Mouse (Mus musculus) urinary bladder, postnatal 10 days (tissue): ENCODE results near the gene Frmpd1.

ENCODE experiments used
- DNase-seq: peaks from one replicate; pipeline ENCODE4 v3.0.0; 2022; ENCODE audit warnings: low spot score

Frmpd1 gene

DNA sequence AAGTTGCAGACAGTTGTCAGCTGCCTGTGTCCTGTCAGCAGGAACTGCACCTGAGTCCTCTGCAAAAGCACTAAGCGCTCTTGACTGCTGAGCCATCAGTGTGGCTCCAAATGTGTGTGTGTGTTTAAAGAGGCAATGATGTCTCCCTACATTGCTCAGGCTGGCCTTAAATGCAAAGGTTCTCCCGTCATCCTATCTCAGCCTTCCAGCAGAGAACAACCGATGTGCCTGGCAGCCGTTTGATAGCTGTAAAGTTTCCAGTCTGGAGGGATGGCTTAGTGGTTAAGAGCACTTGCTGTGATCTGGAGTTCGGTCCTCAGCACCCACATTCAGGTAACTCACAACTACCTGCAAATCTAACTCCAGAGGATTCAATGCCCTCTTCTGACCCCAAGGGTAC lies 56.7 kb downstream of the Frmpd1 start:
- DNase-seq = no peak

DNA sequence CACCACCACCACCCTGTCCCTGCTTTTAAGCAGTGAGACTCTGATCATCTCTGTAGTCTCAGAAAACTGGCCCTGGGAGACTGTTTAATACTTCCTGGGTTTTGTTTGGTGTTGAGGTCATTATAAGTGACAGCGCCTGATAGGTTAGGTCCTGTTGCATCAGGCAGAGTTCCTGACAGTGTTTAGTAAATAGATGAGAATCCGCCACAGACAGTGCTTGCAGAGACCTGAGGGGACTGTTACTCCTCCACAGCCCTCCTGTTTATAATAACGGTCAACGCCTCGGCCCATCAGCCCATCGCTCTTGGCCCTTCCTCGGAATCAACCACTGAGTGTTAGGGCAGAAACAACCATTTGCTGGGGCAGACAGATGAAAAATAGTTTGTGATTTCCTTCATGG lies 57.5 kb downstream of the Frmpd1 start:
- no peak for DNase-seq

DNA sequence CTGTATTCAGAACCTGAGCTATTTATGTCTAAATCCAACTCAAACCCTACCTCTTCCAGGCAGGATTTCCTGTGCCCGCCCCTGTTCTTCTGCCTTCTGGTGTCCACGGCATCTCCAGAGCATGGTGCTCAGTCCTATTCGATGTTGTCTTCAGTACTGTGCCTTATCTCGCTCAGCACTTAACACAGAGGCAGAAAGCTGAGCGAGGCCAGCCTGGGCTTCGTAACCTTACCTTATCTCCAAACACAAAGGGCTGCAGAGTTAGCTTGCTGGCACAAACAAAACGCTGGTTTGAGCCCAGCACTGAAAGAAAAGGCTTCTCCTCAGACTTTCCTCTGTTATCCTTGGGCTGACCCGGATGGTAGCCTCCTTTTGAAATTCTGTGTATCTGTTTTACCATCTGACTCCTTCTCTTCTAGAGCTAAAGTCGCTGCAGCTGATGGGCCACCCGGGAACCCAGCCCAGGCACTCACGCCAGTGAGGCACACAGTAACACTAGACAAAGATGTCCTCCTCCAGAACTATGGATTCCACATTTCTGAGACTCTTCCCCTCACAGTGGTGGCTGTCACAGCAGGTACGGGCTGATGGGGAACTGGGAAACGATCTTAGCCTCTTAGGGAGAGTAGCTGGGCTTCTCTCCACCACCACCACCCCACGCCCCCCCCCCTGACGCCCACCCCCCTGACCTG lies 58.7 kb downstream of the Frmpd1 start:
- no peak for DNase-seq

DNA sequence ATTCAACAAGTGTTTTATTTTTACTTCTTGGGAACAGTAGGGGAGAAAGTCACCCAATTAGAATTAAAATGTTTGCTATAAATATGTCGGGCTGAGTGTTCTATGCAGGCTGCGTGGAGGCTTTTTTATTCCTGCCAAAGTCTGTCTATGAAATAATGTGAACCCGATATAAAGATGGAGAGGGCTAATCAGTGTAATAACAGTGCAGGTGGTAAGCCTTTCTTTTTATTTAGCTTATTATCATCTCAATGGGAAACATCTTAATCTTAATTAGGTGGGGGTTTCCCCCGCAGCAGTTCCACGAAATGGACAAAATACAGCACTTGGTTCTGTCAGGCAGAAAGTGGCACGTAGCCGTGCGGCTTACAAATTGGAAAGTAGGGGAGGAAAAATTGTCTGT lies 66.6 kb downstream of the Frmpd1 start:
- DNase-seq = no peak

DNA sequence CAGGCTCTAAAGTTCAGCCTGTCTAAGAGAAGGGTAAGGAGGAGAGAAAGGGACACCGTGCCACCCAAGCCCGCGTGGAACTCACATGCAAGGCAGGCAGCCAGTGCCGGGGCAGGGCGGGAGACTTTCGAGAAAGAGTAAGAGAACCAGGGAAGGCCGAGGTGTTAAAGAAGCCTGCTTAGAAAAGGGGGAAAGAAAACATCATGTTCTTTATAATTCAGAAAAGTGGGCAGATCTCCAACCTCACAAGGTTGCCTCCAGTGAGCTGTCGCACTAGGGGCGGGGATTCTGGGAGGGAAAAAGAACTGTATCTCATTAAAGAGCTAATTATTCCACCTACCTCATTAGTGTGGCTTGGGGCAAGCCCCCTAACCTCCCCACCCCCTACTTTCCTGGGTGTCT lies 68.2 kb downstream of the Frmpd1 start:
- DNase-seq = no peak

DNA sequence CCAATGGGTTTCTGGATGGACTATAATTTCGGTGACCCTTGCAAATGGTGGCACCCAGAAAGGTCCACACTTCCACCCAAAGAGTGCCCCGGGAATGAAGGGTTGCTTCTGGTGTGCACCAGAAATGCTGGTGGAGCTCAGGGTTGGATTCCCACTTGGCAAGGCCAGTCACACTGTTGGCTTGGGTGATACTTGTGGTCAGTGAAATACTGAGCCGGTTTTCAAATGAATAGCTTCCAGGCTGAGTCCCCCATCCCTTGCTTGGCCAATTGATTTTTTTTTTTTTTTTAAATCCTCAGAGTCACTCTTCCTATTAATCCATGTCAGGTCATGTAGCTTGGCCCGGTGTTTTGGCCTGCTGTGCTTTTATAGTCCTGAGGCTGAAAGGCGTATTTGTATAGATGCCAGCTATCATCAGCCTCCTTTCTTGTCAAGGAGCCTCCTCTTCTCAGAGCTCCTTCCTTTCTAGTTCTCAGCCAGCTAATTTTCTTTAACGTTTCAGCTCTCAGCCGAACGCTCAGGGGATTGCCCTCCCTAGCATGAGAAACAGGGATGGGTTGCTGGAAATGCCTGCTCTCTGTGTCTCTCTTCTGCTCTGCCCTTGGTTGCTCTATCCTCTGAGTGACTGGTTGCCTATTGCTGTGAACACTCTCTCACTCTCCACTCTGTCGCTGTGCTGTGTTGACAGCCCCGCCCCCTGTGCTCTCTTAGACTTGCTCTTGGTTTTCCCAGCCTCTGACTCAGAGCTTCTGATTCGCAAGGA lies 69.3 kb downstream of the Frmpd1 start:
- no peak for DNase-seq

DNA sequence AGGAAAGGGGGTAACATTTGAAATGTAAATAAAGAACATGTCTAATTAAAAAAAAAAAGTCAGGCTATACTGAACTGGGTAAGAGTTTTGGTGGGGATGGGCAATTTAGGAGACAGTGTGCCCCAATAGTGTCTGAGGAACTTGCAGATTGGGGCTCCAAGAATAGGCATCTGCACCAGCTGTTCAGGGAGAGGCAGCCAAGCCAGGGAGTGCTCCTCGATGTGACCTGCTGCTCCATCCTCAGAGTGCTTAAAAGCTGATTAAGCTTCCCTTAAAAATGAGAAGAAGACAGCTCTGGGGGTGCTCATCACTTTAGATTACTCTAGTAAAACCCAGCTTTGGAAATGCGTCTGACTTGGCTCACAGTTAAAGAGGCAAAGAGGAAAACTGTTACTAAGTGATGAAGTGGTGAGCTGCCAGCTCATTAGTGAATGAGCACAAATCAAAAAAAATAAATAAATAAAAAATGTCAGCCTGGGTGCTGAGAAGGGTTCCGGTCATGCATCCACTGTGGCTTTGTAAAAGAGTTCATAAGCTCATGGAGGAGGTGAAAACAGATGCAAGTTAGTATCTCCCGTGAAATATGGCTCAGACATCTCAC lies 74.7 kb downstream of the Frmpd1 start:
- DNase-seq = no peak

DNA sequence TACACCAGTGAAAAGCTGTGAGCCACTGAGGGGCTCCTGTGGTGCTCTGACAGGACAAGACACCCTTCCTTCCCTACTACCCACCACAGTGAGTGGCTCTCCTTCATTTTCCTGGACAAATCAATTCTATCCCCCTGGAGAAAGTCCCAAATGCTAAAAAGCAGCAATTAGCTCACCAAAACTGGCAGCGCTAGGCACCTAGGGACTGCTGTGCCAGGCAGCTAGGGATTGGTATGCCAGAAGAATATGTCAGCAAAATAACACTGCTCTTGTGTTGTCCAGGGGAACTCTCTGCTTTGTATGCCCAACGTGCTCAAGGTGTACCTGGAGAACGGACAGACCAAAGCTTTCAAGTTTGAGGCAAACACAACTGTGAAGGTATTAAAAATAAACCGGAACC lies 76.9 kb downstream of the Frmpd1 start:
- DNase-seq = no peak

DNA sequence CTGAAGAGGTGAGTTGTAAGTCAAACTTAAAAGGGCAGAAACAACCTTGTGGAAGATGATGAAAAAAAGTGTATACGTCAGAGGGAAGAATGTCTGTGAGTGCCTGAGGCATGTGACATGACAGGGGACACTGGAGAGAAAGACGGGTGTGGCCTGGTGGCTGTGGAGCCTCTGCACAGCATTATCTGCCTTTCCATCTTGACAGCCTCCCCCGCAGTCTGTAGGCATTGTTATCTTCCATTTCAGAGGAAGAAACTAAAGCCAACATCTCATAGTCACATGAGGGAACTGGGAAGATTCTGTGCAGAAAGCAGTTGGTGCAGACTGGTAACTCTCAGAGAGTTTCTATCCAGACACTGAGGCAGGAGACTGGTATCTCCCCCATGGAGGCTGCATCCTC lies 83.2 kb downstream of the Frmpd1 start:
- no peak for DNase-seq

DNA sequence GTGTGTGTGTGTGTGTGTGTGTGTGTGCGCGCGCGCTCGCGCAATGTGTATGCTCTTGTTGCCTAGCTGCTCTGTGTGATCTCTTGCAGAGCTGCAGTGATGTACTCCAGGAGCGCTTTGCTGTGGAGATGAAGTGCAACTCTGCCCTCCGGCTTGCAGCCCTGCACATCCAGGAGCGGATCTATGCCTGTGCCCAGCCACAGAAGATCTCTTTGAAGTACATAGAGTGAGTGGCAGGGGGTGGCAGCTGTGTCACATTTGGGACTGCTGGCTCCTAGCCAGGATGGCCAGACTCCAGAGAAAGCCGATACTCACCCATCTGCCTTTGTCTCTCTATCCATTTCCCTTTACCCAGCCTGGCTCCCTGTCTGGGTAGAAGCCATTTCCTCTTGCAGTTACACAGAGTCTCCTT lies 86.4 kb downstream of the Frmpd1 start:
- no peak for DNase-seq

DNA sequence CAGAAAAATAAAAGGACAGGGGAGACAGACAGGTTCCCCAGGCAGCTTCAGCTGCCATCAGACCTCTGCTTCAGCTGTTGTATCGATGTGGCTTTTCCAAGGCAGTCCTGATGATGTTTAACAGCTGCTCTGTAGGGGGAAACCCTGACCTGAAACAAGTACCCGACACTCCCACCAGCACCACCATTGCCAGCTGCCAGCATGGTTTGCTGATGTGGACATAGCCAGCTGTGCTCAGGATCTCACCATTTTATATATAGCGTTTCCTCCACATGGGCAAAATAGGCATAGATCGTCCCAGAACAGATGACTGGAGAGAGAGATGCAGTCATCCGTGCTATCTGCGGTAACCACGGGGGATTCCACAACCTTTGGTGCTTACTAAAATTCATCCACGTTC lies 91.1 kb downstream of the Frmpd1 start:
- DNase-seq = no peak

DNA sequence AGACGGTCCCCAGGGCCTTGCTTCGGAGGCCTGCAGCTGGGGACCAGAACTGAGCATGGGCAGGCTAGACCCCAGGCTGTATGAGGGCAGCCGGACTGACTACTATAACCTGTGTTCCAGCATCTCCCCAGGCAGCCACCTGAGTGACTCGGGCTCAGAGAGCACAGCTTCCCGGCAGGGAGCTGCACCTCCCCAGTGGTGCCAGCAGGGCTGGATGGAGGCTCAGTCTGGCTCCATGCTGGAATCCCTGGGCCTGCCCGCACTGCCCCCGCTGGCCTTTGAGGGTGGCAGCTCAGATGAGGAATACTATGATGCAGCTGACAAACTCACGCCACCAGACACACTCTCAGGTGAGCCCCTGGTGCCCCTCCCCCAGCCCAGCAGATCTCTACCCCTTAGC lies 94.6 kb downstream of the Frmpd1 start:
- DNase-seq = no peak

DNA sequence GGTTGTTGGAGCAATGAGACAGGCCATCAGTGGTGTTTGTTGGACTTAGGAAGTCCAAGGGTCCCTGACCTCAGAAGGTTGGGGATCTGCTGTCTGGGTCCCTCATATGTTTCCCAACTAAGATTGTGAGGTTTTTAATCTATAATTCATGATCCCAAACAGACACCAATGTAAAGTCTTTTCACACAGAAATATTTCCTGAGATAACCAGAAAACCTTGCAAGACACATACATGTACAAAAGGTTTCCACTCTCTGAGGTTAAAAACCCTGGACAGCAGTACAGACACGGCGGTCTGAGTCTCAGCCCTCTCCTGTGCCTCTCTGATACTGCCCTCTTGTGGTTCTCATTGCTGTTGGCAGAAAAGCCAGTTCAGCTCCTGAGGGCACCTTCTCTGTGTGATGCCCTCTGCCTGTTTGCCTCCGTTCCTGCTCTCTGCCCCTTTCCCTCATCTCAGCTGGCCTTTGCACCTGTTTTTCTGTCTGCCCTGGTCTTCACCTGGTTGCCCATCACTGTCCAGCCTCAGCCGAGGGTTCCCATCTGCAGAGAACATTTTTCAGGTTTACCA lies 95.4 kb downstream of the Frmpd1 start:
- DNase-seq = no peak

DNA sequence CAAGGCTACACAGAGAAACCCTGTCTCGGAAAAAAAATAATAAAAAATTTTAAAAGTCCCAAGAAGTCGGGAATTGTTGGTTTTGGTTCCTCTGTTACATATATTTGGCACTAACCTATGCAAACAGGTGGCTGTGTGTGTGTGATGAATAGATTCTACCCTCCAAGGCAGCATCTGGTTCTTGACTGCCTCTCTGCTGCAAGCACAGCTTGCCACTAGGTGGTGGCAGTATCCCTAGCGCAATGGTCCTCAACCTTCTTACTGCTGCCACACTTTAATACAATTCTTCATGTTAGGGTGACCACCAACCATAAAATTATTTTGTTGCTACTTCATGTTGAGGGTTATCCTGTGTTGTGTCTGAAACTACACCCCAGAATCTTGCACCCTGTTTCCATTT lies 101.6 kb downstream of the Frmpd1 start:
- no peak for DNase-seq

DNA sequence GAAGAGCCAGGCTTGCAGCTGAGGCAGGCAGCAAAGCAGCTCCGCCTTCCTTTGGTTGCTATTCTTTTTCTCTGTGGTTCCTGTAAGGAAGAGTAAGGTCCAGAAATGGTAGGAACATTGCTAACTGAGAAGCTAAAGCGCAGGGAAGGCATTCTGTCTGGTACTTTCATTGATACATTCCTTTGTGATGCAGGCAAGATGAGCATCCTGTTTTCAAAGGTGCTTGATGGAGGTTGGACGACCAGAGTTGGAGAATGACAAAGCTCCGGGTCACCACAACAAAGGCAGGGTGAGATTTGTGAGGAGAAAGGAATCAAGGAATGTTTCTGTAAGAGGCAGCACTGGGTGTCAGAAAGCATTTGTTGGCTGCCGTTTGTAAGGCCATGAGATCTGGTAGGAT lies 103.2 kb downstream of the Frmpd1 start:
- no peak for DNase-seq

DNA sequence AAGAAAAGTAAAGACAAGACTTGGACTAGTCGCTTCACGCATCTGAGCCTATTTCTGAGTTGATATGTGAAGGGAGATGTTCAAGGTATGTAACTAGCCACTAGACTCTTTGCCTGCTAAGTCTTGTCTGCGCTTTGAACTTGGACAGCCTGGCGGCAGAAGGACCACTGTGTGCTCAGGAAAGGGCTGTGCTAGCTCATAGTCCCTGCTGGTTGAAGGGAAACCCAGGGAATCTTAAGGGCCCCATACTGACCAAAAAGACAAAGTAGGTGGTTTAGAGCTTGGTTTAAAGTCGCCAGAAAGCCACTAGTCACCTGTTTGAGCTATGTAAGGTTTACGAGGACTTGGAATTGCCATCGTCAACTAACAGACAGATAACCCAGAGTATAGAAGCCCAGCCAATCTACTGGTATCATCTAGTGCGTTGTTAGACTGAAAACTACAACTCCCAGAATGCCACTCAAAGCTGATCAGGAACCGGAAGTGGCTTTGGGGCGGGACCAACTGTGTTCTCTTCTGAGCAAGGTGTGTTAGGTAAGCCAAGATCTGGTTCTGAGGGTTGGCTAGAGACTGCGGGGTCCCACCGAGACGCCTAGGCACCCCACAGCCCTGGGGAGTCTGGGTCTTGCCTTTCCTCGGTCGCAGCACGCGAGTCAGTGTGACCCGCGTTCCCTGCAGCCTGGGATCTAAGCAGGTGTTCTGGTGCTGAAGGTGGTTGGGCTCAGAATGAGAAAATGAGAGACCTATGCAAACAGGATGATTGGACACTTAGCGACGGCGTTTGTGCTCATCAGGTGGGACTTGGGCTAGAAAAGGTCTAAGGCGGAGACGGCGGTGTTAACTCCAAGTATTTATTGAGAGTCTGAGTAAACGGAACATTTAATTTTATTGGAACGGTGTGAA lies 112.2 kb downstream of the Frmpd1 start, which contains the start of gene Trmt10b:
Trmt10b (plus strand) TSS at position 466 of the 903 bp plus-strand sequence.
- no peak for DNase-seq

DNA sequence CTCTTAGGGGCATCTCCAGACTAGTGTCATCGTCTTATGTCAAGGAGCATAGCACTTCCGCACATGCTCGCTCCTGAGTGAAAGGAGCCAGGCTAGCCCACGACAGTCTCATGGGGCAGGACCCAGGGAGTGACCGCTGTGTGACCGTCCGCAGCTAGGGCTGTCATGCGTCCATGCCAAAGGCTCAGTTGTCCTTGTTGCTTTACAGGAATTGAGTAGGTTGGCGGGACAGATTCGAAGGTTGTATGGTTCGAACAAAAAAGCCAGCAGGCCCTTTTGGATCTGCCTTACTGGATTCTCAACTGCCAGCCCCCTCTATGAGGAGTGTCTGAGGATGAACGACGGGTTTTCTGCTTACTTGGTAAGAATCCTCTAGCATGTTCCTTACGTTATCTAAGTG lies 120.9 kb downstream of the Frmpd1 start:
- no peak for DNase-seq

DNA sequence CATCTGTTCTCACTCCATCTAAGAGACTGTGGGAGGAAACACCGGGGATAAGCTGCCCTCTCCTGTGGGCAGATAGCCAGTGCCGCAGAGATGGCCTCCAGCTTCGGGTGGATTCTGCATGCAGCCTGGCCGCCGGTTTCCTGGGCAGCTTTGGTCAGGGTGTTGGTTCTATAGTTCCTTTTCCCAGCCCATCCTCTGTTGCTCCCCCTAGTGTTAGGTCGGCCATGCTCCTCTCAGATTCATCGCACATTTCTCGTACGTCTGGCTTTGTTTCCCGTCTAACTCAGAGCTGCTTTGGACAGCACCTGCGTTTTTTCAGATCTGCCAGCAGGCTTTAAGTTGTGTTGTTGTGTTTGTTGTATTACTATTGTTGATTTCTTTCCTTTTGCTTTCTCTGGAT lies 123.4 kb downstream of the Frmpd1 start:
- DNase-seq = no peak

DNA sequence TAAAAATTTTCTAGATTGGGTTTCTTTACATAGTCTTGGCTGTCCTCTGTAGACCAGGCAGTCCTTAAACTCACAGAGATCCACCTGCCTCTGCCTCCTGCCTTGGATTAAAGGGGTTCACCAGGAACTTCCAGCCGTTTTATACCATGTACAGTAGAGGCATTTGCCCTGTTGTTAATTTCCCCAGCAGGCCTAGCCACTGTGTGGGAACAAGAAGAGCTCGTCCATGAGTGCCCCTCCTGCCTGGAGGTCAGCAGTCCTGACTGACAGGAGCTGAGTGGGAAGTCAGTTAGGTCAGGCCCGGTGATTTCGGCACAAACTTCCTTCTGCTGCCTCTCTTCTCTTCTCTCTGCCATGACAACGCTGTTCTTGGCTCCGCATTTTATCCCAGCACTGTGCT lies 123.9 kb downstream of the Frmpd1 start:
- no peak for DNase-seq

DNA sequence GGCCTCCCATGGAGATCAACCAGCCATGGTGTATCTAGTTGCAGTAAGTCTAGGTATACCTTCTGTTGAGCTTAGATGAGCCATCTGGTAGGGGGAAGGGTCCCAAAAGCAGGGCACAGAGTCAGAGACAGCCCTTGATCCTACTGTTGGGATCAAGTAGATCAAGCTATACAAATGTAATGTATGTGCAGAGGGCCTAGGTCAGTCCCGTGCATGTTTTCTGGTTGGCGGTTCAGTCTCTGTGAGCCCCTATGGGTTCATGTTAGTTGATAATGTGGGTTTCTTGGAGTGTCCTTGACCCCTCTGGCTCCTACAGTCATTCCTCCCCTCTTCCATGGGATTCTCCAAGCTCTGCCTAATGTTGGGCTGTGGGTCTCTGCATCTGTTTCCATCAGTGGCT lies 126.4 kb downstream of the Frmpd1 start:
- no peak for DNase-seq

DNA sequence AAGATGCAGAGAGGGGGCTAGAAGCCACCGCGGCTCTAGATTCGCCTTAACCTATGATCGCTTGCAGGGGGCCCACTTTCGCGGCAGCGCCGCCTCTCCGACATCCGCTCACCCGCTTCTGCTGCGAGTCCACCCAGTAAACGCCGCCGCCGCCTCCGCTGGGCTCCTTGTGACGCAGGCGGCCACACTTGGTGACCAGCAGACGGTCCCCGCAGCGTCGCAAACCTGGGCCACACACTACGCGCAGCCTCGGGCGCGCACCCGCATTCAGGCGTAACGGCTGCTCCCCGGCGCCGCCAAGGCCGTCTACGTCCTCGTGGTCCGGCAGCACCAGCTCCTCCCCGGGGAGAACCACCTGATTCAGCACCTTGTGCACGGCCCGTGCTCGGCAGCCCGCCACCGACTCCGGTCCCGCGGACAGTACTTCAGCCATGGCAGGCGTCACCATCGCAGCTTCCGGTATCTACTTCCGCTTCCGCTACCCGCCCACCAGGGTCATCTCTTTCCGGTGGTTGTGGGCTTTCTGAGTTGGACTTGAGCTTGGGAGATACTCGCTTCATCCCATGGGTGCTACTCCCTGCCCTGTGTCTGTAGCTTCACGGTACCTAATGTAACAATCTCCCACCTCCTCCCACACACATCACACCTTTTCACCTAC lies 135.6 kb downstream of the Frmpd1 start:
- peak; percentile 23 for DNase-seq
